Mouse (Mus musculus): Measurements from ENCODE around the gene Nyap1. TPM values are rescaled to one million over a fixed set of nuclear protein-coding genes. Genes with fewer than 3 reads are reported as not detected.
"Not testable (repeated sequence)": the region's sequence is repeated elsewhere in the genome, so short reads cannot be mapped to it uniquely, and the experiment has no call there.

Gene Nyap1
- total RNA-seq, 2 experiments from 2014 or later: 100 to 105 TPM

- DNase-seq (ENCODE audit: low spot score in 2 of 2): peak; percentile 93 to 94
These were observed 4.1 kb upstream of the Nyap1 start, which contains the start of gene Tsc22d4 for GRCm38 (mm10) chr5:137745214-137746171. Gene Tsc22d4, plus strand, starts transcription at chr5:137745730.

DNA sequence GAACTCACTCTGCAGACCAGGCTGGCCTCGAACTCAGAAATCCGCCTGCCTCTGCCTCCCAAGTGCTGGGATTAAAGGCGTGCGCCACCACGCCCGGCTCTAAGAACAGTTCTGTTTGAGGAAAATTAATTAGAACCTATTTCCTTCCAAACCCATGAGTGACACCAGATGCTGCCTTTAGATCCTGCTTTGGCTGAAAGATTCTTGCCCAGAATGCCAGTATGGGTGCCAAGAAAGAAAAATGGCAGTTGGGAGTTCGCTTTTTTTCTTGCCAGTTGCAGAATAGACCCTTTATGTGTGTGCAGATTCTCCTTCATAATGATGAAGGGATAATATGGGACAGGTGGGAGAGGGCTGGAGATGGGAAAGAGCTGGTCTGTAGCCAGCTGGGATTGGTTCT lies 2.8 kb upstream of the Nyap1 start:
- DNase-seq (ENCODE audit: low spot score in 2 of 2): no peak

GRCm38 (mm10) chr5:137742836-137743235 lies 1.4 kb upstream of the Nyap1 start:
- no peak for DNase-seq (ENCODE audit: low spot score in 2 of 2)

- peak in 1 of 2 experiments; percentile 12 for DNase-seq (ENCODE audit: low spot score in 2 of 2)
These were observed 641 bp upstream of the Nyap1 start for GRCm38 (mm10) chr5:137742048-137742447.

- DNase-seq (ENCODE audit: low spot score in 2 of 2): peak in 1 of 2 experiments; percentile 33
These were observed 901 bp downstream of the Nyap1 start for GRCm38 (mm10) chr5:137740506-137740905.

GRCm38 (mm10) chr5:137739471-137739870 lies 1.9 kb downstream of the Nyap1 start:
- no peak for DNase-seq (ENCODE audit: low spot score in 2 of 2)

DNA sequence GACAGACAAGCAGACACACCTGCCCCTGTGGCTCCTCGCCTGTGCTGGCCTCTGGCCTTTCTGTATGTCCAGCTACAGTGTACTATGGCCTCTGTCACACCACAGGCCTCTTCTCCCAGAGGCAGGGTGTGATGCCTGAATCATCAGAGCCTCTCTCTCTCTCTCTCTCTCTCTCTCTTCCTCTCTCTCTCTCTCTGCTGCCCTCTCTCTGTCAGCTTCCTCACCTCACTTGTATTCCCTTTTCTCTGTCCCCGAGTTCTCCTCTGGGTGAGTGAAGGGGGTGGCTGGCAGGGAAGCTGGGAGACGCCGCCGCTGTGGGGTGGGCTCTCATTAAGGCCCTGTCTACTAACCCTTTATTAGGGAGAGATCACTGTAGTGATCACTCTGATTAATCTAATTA lies 2.9 kb downstream of the Nyap1 start:
- peak in 1 of 2 experiments; percentile 47 for DNase-seq (ENCODE audit: low spot score in 2 of 2)

- peak in 1 of 2 experiments; percentile 51 for DNase-seq (ENCODE audit: low spot score in 2 of 2)
These were observed 3.9 kb downstream of the Nyap1 start for GRCm38 (mm10) chr5:137737400-137737940.

- peak; percentile 78 to 83 for DNase-seq (ENCODE audit: low spot score in 2 of 2)
These were observed 6.9 kb downstream of the Nyap1 start for GRCm38 (mm10) chr5:137734289-137735061.

- peak in 1 of 2 experiments; percentile 57 for DNase-seq (ENCODE audit: low spot score in 2 of 2)
These were observed 7.6 kb downstream of the Nyap1 start for GRCm38 (mm10) chr5:137733638-137734288.

GRCm38 (mm10) chr5:137726767-137727166 lies 14.6 kb downstream of the Nyap1 start:
- DNase-seq (ENCODE audit: low spot score in 2 of 2): no peak

- DNase-seq (ENCODE audit: low spot score in 2 of 2): no peak
These were observed 17.6 kb downstream of the Nyap1 start for GRCm38 (mm10) chr5:137723840-137724239.

- DNase-seq (ENCODE audit: low spot score in 2 of 2): not testable (repeated sequence)
These were observed 20.7 kb downstream of the Nyap1 start for GRCm38 (mm10) chr5:137720558-137721164.

GRCm38 (mm10) chr5:137719088-137719487 lies 22.3 kb downstream of the Nyap1 start:
- no peak for DNase-seq (ENCODE audit: low spot score in 2 of 2)

DNA sequence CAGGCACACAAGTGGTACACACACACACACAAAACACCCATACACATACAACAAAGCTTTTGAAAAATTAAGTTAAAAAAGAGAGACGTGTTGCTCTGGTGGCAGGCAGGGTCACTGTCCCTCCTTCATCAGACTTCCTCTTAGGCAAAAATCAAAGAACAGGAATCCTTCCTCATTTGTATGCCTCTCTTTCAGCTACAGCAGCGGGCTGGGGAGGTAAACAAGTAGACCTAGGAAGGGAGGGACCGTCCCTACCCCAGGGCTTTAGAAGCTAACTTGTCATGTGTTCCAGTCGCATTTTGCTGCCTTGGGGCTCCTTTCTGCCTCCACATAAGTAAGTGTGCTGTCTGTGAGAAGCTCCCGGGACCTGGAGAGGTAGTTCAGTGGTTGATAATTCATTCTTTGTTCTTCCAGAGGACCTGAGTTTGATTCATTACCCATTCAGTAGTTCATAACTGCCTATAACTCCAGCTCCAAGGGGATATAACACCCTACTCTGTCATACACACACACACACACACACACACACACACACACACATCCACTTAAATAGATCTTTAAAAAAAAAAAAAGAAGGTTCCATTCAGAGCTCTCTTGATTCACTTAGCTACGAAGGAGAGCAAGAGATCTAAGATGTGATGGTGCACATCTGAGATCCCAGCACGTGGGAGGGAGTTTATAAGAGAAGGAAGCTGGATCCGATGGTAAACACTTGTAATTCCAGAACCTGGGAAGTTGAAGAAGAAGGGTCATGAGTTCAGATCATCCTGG lies 23.2 kb downstream of the Nyap1 start:
- DNase-seq (ENCODE audit: low spot score in 2 of 2): no peak

DNA sequence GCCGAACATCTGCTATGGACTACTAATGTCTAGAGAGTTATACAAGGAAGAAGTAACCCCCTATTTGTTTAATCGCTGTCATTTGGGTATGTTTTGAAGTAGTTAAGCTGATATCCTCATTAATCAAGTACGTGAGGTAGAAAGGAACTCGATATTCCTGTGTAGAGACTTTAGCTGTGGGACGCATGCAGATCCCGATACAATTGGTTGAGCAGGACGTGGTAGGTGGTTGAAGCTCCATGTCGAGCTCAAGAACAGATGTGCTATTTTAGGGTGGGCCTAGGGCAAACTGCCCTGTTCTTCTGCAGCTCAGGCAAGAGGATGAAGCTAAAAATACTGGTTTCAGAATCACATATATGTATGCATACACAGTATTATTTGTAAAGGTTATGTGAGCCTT lies 25.7 kb downstream of the Nyap1 start:
- DNase-seq (ENCODE audit: low spot score in 2 of 2): no peak

GRCm38 (mm10) chr5:137713454-137713853 lies 28.0 kb downstream of the Nyap1 start:
- no peak for DNase-seq (ENCODE audit: low spot score in 2 of 2)

DNA sequence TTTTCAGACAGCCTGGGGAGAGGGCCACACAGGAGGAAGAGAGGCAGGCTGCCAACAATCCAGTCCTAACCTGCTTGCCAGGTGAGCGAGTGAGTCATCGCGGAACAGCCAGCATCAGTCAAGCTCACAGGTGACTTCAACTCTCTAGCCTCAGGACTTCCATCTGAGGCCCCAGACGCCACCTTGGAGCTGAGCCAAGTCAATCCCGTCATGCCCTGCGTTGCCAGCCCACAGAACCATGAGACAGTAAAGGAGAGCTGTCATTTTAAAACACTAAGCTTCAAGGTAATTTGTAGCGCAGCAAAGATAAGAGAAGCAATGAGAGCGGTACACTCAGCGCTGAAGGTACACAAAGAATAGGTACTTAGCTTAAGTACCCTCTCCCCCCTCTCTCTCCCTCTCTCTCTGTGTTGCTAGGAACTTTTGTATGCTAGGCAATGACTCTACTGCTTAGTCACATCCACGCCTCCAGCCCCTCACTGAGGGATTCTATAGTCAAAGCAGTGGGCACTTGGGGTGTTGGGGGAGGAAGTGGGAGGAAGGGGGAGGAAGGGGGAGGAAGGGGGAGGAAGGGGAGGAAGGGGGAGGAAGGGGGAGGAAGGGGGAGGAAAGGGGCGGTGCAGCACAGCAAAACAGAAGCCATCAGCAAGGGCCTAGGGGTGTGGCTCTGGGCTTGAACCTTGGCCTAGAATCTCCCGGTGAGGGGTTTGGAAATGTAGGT lies 34.3 kb downstream of the Nyap1 start:
- DNase-seq (ENCODE audit: low spot score in 2 of 2): peak in 1 of 2 experiments; percentile 44

GRCm38 (mm10) chr5:137705242-137705641 lies 36.2 kb downstream of the Nyap1 start:
- no peak for DNase-seq (ENCODE audit: low spot score in 2 of 2)

Measured in layer of hippocampus, postnatal 10 days (tissue).